Mouse (Mus musculus) thymus, postnatal 10 days (tissue): ENCODE data around the gene Dlat.

ENCODE experiments used
- DNase-seq, 2 experiments: peaks; one replicate each; pipeline ENCODE4 v3.0.0; 2021; ENCODE audit warnings: low spot score in 2 of 2

The Dlat gene

DNA sequence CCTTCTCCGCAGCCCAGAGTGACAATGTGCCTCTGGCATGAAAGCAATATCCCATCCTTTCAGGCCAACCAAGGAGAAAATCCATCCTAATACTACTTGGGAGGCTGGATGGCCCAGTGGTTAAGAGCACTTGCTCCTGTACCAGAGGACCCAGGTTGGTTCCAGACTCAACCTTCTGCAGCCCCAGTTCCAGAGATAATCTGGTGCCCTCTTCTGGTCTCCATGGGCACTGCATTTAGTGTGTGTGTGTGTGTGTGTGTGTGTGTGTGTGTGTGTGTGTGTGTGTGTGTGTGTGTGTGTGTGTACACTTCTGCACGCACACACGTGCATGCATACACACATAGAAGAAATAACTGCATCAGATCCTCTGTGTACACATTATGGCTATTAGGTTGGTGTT is 66.0 kb downstream of the Dlat start:
- DNase-seq = peak in 1 of 2 experiments; percentile 49

GRCm38 (mm10) chr9:50592955-50593354 is 66.6 kb downstream of the Dlat start:
- DNase-seq = no peak

GRCm38 (mm10) chr9:50590856-50591518 is 68.6 kb downstream of the Dlat start:
- DNase-seq = no peak

DNA sequence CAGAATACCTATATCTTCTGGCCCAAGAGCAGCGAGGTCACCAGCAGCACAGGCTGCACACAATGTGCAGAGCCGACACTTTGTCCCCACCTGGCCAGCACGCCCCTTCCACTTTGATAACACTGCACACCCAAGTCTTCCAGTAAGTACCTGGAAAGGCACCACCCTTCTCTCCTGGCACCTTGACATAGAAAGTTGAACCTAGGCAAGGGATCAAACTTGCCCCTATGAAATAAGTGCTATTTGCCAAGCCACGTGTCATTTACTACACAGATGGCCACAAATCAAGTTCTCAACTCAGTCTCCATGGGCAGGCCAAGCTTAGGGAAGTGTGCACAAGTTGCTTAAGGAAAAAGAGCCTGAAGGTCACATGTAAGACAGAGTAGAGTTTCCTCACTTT is 72.6 kb downstream of the Dlat start:
- no peak for DNase-seq

DNA sequence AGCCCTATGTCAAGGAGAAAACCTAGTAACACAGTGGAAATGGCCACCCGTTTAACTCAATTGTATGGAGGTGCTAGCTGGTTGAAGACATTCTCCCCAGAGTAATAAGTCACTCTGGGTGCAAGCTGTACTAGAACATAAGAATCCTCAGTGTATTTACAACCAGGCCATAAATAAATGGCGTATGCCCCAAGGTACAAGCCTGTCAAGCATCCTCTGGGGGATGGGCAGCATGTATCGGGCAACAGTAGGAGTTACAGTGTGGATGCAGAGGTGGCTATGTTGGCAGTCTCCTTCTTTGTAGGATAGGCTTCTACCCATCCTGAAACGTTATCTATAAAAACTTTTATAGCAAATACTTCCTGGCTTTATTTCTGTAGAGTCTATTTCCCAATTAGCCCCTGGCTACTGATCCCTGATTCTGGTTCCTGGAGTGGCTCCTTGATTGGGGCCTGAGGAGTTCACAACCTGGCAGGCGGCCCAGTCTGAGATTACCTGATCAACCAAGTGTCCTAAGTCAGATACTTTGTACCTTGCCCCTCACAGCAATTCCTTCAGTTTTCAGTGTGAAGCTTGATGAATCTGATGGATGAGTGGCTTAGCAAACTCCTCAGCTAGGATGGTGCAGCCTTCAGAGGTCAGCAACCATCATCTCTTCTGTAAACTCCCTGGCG is 74.3 kb downstream of the Dlat start:
- DNase-seq = no peak
